Mouse (Mus musculus): ENCODE data around the gene Plekha7.
A peak's percentile ranks its signal among the peaks of the same experiment; 100 is the strongest.

Gene Plekha7

DNA sequence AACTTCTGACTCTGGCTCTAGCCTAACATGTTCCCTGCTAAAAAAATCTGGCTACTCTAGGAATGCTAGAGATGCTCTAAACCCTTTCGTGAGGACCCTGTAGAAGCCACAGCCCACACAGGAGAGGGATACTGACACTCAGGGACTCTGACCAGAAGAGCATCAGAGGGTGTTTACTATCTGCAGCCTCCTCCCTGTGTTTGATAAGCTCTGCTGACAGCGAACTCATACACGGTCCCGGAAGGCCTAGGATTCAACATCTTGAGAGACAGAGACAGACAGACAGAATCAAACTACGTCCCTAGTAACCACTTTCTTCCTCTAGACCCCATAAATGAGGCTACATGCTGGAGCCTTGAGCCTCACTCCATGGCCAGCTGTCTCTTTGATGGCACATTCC lies 20.2 kb downstream of the Plekha7 start:
- DNase-seq, result no peak

- DNase-seq, result no peak
Observed at GRCm38 (mm10) chr7:116286611-116287355, 21.4 kb downstream of the Plekha7 start.

DNA sequence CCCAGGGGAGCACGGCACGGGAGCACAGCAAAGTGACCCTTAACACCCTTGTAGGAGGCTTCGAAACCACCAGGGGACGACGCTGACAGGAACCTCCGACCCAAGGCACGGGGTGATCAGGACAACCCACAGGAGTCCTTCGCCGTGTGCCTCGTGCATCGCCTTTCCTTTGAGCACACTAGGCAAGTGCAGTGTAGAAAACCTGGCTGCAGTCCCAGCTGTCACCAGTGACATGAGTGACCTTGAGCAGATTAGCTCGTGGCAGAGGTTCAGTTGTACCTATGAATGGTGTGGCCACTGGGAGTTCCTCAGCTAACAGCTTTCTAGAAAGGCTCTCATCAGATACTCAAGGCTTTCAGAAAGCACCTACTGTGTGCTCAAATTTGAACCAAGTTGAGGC lies 22.0 kb downstream of the Plekha7 start:
- no peak for DNase-seq

GRCm38 (mm10) chr7:116285216-116285615 lies 23.0 kb downstream of the Plekha7 start:
- DNase-seq, result no peak

- no peak for DNase-seq
Observed at GRCm38 (mm10) chr7:116282755-116283154, 25.4 kb downstream of the Plekha7 start.

DNA sequence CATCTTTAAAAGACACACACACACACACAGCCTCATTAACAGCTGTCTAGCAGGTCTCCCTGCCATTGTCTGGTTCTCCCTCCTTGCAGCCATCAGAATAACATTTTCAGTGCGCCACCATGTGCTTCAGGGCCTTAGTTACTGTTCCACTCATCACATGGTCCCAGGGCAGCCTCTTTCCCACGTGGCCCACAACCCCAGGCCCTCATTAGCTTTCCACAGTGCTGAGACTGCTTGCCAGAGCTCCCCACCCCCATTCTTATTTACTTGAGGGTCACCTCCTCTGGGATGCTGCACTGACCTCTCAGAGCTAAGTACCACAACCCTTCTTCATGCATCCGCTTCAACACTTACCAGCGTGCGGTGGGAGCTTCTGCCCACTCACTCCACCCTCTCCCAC lies 28.1 kb downstream of the Plekha7 start:
- DNase-seq, result no peak

- DNase-seq, result no peak
Observed at GRCm38 (mm10) chr7:116278280-116278679, 29.9 kb downstream of the Plekha7 start.

- no peak for DNase-seq
Observed at GRCm38 (mm10) chr7:116276315-116276714, 31.9 kb downstream of the Plekha7 start.

- no peak for DNase-seq
Observed at GRCm38 (mm10) chr7:116273111-116273510, 35.1 kb downstream of the Plekha7 start.

DNA sequence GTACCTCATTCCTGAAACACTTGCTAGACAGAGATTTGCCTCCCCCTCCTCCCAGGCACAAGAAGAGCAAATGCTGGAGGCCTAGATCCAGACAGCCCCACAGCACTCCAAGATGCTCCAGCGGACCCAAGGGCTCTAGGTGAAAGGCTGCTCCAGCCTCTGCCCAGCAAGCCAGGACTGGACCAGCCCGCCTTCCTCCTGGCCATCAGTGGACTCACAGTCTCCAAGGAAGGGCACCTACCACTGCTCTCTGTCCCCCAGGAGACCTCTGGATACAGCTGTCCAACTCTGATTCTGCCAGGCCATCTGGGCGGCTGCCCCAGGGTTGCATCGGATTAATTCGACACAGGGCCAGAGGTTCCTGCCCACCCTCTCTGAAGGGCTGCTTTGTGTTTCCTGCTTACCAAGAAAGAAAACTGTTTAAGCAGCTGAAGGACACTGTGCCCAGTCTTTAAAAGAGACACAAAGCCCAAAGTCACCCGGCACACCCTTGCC lies 38.6 kb downstream of the Plekha7 start:
- no peak for DNase-seq

GRCm38 (mm10) chr7:116268113-116268926 lies 39.9 kb downstream of the Plekha7 start:
- DNase-seq, result no peak

- DNase-seq, result no peak
Observed at GRCm38 (mm10) chr7:116263281-116263680, 44.9 kb downstream of the Plekha7 start.

GRCm38 (mm10) chr7:116262508-116262907 lies 45.7 kb downstream of the Plekha7 start:
- no peak for DNase-seq

DNA sequence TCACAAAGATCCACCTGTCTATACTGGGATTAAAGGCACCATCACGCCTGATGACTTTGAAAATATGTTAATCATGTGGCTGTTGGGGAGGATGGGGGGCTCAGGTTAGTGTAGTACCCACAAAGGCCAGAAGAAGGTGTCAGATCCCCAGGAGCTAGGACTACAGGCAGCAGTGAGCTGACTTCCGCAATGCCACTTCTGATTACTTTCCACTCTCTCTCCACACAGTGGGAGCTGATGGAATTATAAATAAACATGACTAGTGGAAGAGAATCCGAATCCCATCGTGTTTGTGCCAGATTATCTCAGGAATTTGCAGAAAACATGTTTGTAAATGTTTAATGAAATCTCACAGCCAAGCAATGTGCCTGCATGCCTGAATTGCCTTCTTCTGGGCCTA lies 46.1 kb downstream of the Plekha7 start:
- DNase-seq, result no peak

DNA sequence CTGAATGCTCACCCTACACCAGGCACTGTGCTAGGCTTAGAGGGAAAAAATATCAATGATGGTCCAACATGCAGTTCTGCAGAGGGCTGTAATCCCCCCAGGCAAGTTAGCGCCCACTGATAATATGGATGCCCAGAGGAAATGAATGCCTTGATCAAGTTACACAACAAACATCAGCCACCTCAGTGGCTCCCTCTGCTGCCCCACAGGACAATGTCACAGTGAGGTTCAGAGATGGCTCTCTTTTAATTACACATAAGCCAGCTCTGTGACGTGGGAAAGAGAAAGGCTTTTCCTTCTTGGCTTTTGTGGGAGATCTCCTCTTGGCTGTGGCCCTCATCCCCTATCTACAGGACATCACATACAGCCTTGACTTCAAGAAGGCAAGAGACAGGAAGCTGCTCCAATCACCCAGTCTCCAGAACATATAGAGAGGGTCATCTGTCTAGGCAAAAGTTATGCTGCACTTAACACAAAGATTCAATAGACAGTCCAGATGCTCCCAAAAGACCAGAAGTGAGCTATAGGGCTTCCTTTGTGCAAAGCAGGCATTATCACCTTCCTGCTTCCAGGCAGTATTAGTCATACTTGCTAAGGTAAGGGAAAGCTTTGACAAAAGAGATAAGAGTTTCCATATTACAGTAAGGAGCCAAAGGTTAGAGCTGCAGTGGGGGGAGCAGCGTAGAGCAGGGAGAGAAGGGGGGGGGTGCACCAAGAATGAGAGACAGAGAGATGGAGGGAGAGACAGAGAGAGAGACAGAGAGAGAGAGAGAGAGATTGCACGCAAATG lies 47.2 kb downstream of the Plekha7 start:
- DNase-seq, result no peak

DNA sequence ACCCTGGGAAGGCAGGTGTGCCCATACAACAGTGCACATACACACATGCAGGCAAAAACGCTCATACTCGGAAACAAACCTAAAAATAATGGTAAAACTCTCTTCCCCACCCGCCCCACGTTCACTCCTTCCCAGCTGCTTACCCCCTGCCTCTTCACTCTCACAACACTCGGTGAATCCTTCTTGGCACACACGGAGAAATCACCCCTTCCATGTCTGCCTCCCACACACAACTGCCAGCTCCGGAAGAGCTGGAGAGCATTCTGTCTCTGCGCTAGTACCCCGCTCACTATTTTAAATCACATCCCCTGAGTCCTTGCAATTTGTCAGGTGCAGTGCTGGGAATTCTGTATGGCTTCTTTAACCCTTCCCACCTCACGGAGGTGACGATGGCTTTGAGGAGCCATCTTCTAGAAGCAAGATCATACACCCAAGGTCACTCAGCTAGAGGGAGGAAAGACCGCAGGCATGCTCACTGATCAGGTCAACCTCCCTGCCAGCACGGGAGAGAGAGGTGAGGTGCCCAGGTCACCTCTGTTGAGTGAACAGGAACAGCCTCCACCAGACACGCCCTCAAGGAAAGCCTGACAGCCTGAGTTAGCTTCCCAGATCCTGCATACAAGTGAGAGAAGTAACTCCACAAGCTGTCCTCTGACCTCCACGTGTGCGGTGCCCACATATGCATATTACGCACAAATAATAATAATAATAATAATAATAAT lies 49.6 kb downstream of the Plekha7 start:
- no peak for DNase-seq

GRCm38 (mm10) chr7:116257953-116258352 lies 50.2 kb downstream of the Plekha7 start:
- no peak for DNase-seq

DNA sequence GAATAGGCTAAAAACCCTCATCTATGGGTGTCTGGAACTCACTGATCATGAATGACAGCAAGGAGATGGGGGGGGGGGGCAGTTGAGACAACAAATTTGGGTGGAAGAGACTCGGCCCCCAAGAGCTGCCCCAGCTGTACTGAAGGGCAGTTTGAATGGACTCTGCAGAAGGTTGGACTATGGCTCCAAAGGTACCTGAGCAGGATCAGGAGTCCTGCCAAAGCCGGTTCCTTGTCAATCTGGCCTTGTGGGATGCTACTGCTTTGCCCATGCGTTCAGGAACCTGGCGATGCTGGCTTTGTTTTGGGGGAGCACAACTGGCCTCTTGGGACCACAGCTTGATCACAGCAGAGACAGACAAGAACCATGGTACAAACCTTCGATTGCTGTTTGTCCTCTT lies 52.5 kb downstream of the Plekha7 start:
- DNase-seq, result no peak

DNA sequence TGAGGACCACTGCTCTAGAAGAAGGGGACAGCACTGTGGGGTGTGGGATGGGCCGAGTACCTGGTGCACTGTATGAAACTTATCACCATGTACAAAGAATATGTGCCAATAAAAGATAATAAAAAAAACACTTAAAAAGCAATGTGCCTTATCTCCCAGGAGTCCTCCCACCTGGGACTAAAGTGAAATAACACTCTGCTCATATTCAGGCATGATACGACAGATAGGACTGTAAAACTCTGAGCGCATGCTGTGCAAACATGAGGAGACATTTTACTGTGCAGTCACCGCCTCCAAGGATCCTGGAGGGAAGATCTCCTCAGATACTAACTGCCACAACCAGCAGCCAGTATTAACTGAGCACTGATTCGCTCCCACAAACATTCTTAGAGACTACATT lies 53.5 kb downstream of the Plekha7 start:
- DNase-seq, result no peak

GRCm38 (mm10) chr7:116252470-116252869 lies 55.7 kb downstream of the Plekha7 start:
- DNase-seq, result no peak

GRCm38 (mm10) chr7:116251516-116251915 lies 56.7 kb downstream of the Plekha7 start:
- DNase-seq, result no peak

- no peak for DNase-seq
Observed at GRCm38 (mm10) chr7:116248536-116248935, 59.6 kb downstream of the Plekha7 start.

DNA sequence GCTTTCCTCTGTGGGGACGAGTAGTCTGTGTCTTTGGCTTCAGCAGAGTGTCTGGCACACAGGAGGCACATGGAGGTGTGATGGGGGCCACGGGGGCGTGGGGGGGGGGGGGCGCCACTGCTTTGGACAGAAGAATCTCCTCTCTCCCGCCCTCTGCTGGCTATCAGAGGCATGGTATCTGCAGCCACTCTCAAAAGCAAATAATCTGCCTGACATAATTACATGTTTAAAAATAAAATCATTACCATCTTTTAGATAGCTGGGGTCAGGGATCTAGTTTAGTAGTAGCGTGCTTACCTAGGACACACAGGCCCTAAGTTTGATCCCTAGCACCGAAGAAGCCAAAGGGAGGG lies 60.8 kb downstream of the Plekha7 start:
- peak; percentile 22 for DNase-seq

Data from cerebellum, adult 11 months (tissue).